Mouse (Mus musculus) kidney, postnatal 25 days (tissue): ENCODE measurements around the gene Ift27.
A peak's percentile ranks its signal among the peaks of the same experiment; 100 is the strongest.

Experiments
- DNase-seq, 2 experiments: peaks; one replicate each; pipeline ENCODE4 v3.0.0; 2021; ENCODE audit warnings: mixed read lengths in 2 of 2

Gene Ift27

DNA sequence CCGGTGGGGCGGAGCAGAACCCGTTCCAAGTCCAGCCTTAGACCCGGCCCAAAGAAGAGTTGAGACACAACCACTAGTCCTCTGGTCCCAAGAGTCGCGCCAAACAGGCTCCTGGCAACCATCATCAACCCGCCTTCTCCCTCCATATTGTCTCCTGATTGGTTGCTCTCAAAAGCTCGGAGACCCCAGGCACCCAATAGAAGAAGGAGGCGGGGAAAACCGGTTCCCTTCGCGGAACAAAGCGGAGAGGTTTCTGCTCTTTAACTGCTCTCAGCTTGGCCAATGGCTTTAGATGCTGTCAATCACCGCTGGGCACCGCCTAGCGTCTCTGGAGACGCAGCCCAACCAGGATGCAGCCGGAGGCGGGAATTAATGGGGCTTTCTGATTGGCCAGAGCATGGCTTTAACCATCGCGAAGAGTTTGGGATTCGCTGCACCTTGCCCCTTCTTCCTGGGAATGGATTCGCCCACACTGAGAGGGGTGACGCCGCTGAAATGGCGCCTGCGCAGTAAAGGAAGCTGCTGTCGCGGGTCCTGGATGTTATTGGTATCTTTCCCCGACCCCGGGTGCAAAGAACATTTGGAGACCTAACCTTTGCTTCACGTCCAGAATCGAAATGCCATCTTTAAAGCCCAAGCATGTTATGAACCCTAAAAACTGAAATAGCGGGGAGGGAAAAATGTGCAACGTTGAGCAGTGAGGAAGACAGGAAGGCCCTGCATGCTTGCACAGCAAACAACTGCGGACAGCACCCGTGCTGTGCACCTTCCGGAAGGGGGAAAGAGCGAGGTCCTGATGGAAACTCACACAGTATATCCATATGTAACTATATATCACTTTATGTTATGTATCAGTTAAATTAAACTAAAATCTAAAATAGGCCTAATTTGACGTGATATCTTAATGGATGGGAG lies at the start of gene Ift27:
Gene Ift27, minus strand, starts transcription at position 136 of the 915 bp plus-strand sequence.
- peak; percentile 98 to 100 for DNase-seq

DNA sequence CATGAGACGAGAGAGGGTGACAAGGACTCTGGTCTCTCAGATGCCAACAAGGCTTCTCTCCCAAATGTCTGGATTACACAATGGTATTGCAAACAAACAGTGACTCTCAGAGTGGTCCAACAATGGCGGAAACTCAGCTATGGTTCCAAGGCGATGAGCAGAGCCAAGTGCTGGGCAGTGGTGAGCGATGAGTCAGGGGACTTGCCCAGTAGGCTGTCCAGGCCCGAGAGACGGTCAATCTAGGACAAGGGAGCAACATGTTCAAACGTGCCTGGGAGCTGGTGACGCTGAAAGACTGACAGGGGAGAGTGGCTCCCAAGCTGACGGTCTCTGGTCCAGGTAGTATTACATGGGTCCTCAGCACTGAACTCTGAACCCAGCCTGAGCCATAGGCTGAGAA lies 41.4 kb upstream of the Ift27 start:
- no peak for DNase-seq

DNA sequence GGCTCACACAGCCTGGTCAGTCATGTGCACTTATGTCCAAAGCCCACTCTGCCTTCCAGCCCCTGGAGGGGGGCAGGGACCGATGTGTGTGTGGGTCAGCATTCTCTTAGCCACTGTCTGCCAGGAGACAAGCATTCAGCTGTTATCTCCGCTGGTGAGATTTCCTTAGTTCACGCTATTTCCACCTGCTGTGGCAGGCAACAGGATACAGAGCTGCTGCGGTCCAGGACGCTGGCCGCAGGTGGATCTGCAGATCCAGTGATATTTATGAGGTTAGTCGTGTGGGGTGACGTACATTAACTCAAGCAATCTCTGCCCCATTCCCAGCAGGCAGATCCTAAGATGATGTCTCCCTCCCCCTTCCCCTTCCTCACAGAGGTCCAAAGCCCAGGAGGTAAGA lies 37.5 kb upstream of the Ift27 start:
- no peak for DNase-seq

DNA sequence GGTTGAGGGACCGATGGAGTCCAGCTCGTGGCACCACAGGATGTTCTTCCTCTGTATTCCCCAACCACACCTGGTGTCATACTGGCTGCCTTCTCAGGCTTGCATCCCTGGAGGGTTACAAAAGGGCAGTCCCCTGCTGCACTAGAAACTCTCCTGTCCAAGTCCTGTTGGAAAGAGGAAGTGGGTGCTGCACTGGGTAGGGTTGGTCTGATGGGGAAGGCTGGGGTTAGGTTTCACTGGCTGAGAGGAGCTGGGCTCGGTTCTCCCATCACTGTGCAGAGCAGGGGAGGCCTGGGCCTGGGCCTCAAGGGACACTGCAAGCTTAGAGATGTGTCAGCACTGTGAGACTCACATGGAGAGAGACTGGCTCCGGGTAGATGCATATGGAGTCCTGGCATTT lies 36.3 kb upstream of the Ift27 start:
- no peak for DNase-seq

DNA sequence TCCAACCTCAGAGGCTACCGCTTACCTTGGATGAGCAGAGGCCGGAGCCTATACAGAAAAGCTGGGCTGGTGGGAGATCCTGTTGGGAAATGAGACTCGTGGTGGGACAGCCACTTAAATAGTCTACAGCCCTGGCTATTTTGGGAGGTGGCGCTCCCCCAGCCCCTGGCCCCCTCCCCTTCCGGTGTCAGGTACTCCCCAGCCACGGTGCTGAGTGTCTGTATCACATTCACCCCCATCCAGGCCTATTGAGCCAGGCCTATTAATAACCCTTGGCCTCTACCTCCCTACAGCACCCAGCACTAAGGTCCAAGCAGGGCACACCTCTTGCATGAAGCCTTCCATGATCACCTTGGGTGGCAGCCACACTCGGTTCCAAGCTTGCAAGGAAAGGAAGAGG lies 32.4 kb upstream of the Ift27 start, which contains the start of gene Pvalb:
Gene Pvalb, minus strand, starts transcription at position 89 of the 400 bp plus-strand sequence.
- no peak for DNase-seq

DNA sequence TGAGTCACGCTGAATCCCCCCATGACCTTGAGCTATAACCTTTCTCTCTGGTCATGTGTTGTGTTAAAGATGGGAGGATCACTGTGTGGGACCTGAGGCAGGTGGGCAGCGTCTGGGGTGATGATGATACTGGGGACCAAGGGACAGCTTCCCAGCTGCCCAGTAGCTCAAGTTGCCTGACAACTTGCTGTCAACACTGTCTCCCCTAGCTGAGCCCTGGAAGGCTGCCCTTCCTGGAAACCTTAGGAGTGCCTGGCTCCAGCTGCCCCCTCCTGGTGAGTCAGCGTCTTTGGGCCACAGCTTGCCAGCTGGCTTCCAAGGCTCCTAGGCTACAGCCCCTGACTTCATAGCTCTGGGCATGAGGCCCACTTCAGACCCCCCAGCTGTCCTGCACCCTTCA lies 31.3 kb upstream of the Ift27 start:
- DNase-seq: peak; percentile 14 to 43

DNA sequence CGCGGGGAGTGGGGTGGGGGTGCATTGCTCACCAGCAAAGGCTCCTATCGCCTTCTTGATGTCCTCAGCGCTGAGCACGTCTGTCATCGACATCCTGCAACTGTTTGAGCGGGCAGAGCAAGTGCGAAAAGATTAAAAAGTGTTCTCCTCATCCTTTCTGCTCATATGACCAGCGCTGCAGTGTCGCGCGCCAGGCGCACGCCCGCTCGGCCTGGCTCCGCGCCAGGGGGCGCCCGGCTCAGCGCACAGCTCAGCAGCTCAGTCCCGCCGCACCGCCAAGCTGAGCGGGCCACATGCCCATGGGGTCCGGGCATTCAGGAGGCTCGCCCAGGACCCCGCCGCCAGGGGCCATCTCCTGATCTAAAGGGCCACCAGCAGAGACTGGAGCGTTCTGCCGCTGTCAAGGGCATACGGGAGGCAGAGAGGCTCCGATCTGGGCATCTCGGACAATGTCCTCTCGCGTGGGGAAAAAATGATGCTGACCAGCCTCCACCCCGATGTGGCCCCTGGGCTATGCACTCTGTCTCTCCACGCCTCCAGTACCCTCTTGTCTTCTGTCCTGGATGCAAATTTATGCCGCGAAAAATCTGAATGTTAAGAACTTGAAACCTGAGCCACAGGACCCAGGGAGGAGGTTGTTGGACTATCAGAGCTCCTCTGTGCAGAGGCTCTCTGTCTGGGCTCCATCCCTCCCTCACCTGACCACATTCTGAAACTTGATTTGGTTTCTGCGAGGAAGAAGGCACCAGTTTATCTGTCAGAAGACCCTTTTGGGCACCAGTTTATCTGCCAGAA lies 30.3 kb upstream of the Ift27 start:
- DNase-seq: peak; percentile 16 to 45

DNA sequence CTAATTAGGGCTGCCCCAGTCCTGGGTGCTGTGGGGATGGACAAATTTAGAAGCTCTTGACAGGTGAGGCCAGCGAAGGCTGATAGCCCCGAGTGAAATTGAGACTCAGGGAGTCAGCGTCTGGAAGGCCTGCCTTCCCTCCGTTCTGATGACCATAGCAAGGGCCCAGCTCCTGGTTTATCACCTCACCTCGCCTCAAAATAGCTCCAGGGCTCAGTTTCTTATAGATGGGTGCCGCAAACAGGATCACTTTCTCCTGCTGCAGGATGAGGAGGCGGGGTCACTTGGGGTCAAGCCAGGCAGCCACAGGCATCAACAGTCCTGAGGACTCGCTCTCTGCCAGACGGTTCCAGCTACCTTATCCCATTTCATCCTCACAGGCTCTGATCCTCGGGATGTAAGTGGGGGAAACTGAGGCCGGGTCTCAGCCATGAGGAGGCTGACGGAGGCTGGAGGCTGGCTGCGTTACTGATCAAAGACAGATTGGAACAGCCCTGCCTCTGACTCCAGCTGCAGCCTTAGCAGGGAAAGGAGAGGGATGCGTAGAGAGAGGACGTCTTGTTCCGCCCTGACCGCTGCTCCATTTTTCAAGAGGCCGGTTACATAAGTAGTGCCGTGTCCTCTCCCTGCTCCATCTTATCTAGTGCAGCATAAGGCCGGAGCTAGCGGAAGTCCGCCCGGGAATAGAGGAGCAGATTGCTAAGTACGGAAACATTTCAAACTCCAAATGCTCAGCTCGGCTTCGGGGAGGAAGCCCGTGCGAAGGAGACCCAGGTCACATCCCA lies 21.4 kb upstream of the Ift27 start:
- no peak for DNase-seq

DNA sequence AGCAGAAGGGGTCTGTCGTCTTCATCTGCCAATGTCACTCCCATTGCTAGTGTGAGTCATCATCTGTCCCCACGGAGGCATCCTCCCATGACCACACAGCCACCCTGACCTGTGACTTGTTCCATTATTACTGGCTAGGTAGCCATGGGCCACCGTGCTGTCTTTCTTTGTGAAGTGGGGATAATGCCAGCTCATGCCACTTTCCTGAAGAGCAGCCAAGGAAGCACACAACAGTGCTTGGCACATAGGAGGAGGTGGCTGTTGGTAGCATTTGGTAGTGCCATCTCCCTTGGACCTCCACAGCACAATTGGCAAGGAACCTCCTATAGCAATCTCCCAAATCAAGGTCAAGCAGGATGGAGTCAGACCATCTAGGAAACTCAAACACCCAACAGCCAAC lies 20.4 kb upstream of the Ift27 start:
- DNase-seq: no peak

DNA sequence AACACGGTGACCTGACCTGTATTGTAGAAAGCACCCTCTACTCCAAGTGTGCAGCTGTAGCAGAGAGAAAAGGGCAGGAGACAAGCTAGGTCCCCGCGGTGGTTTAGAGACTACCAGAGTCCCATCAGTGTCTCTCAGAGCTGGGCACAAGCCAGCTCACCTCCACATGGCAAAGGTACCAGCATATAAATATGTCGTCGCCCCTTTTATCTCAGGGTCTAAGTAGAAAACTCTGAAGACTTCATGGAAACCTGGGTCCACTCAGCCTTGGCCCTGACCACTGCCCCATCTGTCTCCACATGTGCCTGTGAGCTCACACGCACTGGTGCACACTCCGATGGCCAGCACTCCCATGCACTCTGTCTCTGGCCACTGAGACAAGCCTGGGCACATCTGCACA lies 15.7 kb upstream of the Ift27 start:
- DNase-seq: no peak

DNA sequence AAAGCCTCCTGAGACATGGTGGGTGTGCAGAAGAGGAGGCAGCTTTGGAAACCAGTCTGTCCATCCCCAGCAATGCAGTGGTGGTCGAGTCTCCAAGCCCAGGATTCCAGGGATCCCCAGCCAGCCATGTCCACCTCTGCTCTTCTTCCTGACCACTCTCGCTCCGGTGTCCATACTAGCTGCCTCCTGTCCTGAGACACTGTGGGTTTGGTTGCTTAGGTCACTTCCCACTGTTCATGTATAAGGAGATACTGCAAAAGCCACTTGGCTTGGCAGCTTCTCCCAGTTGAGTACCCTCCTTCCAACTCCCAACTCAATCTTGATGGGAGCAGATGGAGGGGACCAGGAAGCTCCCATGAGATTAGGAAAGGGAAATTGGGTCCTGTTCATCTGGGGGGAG lies 14.6 kb upstream of the Ift27 start:
- no peak for DNase-seq

DNA sequence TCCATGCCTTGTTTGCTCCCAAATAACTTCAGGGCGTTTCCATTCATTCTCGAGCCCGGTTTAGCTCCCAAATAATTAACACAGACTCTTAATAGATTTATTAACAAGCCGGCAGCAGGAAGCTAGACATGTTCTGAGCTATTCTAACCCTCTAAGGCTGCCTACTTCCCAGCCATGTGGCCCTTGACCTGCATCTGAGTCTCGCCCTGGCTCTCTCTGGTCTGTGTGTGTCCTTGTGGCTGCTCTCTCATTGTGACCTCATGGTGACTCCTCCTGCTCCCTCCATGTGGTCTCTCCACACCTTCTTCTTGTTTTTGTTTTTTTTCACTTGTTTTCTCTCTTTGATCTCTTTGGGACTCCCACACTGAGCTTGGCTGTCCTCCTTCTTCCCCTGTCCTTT lies 13.0 kb upstream of the Ift27 start:
- no peak for DNase-seq

DNA sequence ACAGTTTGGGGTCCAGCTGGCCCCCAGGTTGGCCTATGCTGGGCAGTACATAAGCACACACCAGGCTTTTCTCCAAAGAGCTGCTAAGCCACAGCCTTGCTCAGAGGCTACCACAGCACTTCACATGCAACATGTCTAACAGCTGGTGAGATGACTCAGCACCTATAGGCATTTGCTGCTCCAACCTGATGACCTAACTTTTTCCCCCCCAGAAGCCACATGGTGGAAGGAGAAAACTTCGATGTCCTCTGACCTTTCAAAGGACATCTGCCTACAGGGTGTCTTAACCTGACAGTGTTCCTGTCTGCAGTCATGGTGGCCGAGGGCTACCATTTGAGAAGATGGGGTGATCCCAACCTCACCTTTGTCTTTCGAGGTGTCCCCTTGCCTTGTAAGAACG lies 11.7 kb upstream of the Ift27 start:
- no peak for DNase-seq

DNA sequence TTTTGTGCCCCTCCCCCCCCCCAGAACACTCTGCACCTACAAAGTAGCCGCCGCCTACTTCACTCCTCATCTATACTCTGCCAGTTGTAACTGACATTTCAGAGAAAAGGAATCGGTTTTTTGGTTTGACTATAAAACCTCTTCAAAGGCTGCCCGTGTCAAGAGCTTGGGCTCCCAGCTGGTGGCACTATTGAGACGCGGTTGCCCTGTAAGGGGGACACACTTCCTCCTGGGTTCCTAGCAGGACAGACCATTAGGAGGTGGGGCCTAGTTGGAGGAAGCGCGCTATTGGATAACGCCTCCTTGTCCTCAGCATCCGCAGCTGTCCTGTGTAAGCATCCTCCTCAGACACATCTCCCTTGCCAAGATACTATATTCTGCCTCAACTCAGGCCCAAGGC lies 10.9 kb upstream of the Ift27 start:
- peak in 1 of 2 experiments; percentile 6 for DNase-seq

DNA sequence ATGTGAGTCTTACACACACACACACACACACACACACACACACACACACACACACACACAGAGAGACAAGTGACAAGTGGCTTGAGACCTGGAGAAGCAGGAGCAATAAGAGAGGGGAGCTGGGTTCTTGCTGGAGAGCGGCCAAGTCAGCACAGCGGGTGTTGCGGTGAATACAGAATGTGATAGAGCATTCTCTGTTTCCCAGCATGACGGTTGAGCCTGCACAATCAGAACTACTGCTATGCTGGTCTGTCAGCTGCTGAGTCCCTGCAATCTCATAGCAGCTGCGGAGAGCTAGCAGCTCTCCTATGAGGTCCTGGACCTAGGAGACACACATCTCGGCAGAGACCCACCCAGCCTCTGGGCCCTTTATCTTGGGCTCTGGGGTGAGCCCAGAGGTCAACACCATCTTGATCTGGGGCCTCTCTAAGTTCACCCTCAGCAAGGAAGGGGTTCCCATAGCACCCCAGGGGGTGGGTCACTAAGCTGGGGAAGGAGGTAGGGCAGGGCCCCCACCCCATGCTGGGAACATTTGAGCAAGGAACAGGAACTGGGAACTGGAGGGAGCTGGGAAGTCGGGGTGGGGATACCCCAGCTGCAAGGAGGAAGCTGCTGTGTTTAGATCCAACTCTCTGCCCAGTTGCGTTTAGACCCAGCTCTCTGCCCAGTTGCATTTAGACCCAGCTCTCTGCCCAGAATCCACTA lies 7.9 kb upstream of the Ift27 start:
- no peak for DNase-seq

DNA sequence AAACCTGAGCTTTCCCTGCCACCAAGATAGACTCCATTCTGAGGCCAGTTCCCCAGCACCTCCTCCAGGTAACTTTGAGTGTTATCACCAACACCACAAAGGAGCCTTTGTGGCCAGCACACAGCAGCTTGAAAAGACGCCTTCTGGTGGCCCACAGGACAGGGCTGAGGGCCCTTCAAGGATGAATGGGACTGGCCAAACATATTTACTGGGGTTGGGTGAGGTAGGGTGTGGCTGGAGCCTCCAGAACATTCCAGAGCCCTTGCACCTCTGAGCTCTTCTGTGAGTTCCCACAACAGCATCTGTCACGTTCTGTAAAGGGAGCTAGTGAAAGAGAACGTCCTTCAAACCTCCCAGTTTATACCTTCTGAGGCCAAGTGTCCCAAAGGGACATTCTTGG lies 5.9 kb upstream of the Ift27 start:
- no peak for DNase-seq

DNA sequence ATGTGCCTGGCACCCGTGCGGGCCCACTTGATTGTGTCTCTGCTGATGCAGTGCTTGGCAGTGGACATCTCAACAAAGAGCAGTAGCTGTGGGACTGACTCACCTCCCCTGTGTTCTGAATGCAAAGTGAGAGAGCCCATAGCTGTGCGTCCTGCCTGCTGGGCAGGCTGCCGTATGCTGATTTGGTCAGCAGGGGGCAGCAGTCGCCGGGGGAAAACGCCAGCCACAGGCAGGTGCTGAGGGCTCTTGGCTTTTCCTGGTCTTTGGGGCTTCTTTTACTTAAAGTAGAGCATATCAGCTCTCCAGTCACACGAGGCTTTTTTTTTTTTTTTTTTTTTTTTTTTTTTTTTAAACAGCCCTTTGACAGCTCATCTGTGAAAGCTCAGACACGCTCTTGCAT lies 4.5 kb upstream of the Ift27 start:
- DNase-seq: peak; percentile 68 to 69

DNA sequence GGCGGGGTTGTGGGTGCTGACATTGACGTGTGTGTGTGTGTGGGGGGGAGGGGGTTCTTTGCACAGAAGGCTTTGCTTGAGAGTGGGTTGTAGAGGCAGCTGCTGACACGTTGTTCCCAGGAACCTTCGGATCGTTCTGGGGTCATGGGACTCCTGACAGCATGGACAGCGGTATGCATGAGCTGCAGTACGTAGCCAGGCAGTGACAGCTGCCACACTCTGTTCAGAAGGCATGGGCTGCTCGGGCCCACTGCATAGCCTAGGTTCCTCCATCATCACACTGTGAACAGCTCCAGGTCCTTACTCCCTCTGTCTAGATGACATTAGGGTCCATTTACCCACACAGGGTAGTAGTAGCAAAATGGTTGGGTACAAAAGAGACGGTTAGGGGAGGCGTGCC lies 3.4 kb upstream of the Ift27 start:
- no peak for DNase-seq

DNA sequence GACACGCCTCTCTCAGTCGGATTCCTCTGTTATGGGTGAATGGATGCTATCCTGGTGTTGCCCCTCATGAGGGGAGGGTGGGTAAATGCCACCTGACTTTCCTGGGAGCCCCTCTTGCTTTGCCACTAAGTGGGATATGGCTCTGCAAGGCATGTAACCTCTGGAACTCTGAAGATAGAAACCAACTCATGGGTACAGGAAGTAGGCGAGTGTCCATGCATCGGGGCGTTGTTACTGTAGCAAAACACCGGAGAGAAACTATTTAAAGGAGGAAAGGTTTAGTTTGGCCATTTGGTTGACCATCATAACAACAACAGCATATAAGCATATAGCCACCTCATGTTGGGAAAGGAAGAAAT lies 959 bp upstream of the Ift27 start:
- no peak for DNase-seq

DNA sequence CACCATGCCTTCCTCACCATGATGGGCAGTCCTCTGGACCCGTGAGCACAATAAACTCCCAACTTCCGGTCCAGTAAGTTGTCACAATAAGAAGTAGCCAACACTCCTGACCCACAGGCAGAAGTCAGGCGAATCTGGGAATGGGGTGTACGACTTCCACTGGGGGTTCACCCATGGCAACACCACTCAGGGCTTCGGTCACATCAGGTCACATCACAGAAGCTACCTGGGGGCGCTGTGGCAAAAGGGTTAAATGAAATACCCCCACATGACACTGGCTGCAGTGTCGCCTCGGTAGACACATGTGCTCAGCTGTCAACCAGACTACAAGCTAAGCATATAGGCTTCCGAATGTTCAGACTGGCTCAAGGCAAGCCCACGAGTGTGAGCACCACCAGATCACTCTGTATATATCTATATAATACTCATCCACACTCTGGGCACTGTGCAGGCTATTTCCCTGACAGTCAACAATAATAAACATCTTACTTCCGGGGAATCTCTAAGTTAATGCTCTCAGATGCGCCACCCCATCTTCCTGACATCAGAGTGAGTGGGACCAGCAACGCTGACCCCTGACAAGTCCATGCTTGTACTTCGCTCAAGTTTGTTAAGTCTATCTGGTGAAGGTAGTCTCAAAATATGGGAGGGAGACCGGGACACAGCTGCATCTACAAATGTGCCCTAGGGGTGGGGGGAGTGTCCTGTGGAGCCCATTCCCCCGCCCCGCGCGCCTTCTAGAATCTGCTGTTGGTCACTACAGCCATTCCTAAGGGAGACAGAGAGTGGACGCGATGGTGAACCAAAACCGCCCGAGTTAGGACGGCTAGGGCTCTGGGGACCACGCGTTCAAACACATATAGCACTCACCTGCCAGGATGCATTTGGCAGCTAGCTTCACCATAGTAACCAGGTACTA lies 749 bp downstream of the Ift27 start:
- DNase-seq: peak in 1 of 2 experiments; percentile 5

DNA sequence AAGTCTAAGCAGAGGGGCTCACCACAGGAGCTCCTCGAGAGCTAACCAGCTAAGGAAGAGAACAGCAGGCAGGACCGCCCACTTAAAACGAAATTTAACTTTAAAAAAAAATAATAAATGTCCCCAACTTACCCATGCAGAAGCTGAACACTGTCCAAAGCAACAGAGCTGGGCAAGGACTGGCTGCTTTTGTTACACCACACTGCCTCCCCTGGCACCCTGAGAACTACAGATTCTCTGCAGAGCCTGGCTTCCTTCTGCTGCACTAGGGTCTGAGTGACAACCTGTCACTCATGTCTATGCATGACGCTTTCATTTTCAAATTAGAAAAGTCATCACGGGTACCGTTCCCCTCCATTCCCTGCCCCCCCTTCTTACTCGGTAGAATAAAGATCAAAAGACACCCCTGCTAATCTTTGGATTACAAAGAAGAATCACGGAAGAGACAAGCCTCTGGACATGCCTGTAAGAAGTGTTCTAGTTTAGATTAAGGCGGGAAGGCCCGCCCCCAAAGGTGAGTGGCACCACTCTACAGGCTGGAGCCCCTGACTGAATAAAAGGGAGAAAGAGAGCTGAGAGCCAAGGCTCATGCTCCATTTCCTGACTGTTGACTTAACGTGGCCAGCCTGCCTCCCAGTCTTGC lies 1.5 kb downstream of the Ift27 start:
- no peak for DNase-seq
